Mouse (Mus musculus): ENCODE results near the gene Birc2.

- TF ChIP-seq POLR2A (IDR thresholded peaks at IDR 0.05; ENCODE audit: insufficient read depth, low read length): no peak
- TF ChIP-seq CTCF (IDR thresholded peaks at IDR 0.05; ENCODE audit: low read depth, low read length): no peak
- TF ChIP-seq EP300 (IDR thresholded peaks at IDR 0.05; ENCODE audit: insufficient read depth, low read depth, low read length): no peak
Measured at GRCm38 (mm10) chr9:7835302-7835701, 1.6 kb downstream of the Birc2 start.

Measured in ES-Bruce4 (cell line).